Mouse (Mus musculus) ovary, postnatal 14 days (tissue): Measurements from ENCODE around the gene Senp3.
"Not testable (repeated sequence)": the region's sequence is repeated elsewhere in the genome, so short reads cannot be mapped to it uniquely, and the experiment has no call there.

Source experiments
- DNase-seq: peaks from one replicate; pipeline ENCODE4 v3.0.0; 2022; ENCODE audit warnings: low spot score

The Senp3 gene

GRCm38 (mm10) chr11:69653399-69653798 lies 28.5 kb downstream of the Senp3 start:
- DNase-seq = no peak

GRCm38 (mm10) chr11:69645860-69646259 lies 36.0 kb downstream of the Senp3 start:
- DNase-seq = no peak

GRCm38 (mm10) chr11:69635471-69635870 lies 46.4 kb downstream of the Senp3 start:
- no peak for DNase-seq

- DNase-seq = peak; percentile 62
Observed at GRCm38 (mm10) chr11:69633128-69633866, 48.6 kb downstream of the Senp3 start.

GRCm38 (mm10) chr11:69632284-69633089 lies 49.4 kb downstream of the Senp3 start, which contains the start of gene Fxr2:
Fxr2 (plus strand) TSS chr11:69632990.
- DNase-seq = peak; percentile 100

- no peak for DNase-seq
Observed at GRCm38 (mm10) chr11:69629802-69630201, 52.1 kb downstream of the Senp3 start.

- peak; percentile 69 for DNase-seq
Observed at GRCm38 (mm10) chr11:69628286-69628685, 53.6 kb downstream of the Senp3 start.

- not testable (repeated sequence) for DNase-seq
Observed at GRCm38 (mm10) chr11:69624339-69624738, 57.5 kb downstream of the Senp3 start.
